Mouse (Mus musculus) erythroblast, embryonic 14.5 days (primary cell): ENCODE measurements around the gene Sf3b2. TPM values are rescaled to one million over a fixed set of nuclear protein-coding genes. Genes with fewer than 3 reads are reported as not detected.

Source experiments
- H3K27me3 ChIP-seq: 2 replicates; pipeline ENCODE4 v1.6.1; 2012; ENCODE audit warnings: inconsistent platforms; ENCODE audit not compliant: control insufficient read depth
- H3K36me3 ChIP-seq: 2 replicates; pipeline ENCODE4 v1.6.1; 2012; ENCODE audit warnings: mild to moderate bottlenecking, inconsistent platforms; ENCODE audit not compliant: control insufficient read depth
- H3K4me1 ChIP-seq: 2 replicates; pipeline ENCODE4 v1.6.1; 2012; ENCODE audit warnings: inconsistent platforms; ENCODE audit not compliant: control insufficient read depth
- H3K4me3 ChIP-seq: replicated peaks from 2 replicates; pipeline ENCODE3; 2012; ENCODE audit warnings: moderate library complexity, mild to moderate bottlenecking, inconsistent platforms
- H3K9me3 ChIP-seq: 2 replicates; pipeline ENCODE4 v1.6.1; 2012; ENCODE audit warnings: low read length, inconsistent platforms, mixed read lengths; ENCODE audit not compliant: control insufficient read depth
- GATA1 ChIP-seq: IDR thresholded peaks from 2 replicates; pipeline ENCODE4 v1.6.1; 2012; ENCODE audit warnings: low read length, inconsistent platforms, mixed read lengths
- TAL1 ChIP-seq: IDR thresholded peaks from 3 replicates; pipeline ENCODE4 v1.6.1; 2012; ENCODE audit warnings: low read length, inconsistent platforms, mixed read lengths
- polyA plus RNA-seq: library from polyadenylated mRNA; stranded (reverse); fragments of >175 nt; gene quantifications from 2 replicates; pipeline ENCODE4 v1.2.3, GENCODE M21; 2012

The Sf3b2 gene
- polyA plus RNA-seq: 23.0 and 27.9 TPM in 2 replicates

DNA sequence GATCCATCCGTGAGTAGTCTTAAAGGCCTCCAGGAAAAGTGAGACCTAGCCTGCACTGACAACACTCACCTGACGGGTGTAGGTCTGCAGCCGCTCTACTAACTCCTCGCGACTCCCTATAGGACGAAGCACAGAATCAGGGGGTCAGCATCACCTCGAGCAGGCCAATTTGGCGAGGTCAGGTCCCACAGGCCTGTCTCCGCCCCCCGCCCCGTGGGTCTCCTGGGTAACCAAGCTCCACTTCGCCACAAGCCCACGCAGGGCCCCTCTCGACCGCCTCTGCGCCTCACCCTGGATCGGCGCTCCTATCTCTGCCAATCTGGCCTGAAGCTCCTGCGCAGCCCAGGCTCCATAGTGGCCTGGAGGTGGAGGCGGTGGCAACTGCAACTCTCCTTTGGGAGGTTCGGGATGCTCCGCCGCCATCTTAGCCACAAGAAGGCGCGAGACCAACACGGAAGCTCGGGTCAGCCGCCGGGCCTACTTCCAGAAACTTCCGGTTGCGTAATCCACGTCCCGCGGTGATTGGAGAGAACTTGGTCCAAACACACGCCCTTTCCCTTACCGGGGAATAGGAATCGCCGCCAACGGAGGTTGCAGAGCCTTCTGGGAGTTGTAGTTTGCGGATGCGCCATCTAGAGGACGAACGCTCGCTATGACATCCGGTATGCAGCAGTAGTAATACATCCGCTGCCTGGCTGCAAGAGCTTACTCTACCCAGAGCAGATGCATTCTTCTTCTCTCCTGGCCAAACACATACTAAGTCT, at the start of gene Sf3b2:
Sf3b2 (minus strand) TSS at position 484 of the 764 bp plus-strand sequence.
- Histone ChIP-seq H3K4me3 (peak within 1 kb of the TSS; percentile 99), H3K9me3 (no peaks in the 10 kb centered on the region), H3K27me3 (peaks cover 31% of the 10 kb centered on the region), H3K4me1 (peaks cover 37% of the 10 kb centered on the region), H3K36me3 (peaks cover 42% of the 10 kb centered on the region)
- no peak for TF ChIP-seq TAL1

DNA sequence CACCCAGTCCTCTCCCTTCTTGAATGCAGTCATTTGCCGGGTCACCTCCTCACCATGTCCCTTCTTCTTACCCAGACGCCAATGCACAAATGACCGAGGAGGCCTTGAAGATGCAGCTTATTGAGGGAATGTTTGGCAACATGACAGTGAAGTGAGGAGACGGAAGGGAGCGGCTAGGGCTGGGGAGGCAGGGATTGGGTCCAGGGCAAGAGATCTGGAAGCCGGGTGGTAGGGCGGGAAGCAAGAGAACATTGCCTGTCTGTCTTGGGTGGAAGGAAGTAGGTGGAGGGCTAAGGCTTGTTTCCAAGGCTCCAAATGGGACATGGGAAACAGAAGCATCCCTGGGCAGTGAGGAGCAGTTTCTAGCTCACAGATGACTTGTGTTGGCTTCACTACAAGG, 46.1 kb upstream of the Sf3b2 start:
- Histone ChIP-seq H3K27me3 (peaks cover 2% of the 10 kb centered on the region; the same call in 1 of the 2 replicates), H3K4me3 (no peak overlapping the region), H3K4me1 (no peaks in the 10 kb centered on the region), H3K9me3 (no peaks in the 10 kb centered on the region), H3K36me3 (no peaks in the 10 kb centered on the region)
- TF ChIP-seq TAL1 (no peak), GATA1 (no peak)

DNA sequence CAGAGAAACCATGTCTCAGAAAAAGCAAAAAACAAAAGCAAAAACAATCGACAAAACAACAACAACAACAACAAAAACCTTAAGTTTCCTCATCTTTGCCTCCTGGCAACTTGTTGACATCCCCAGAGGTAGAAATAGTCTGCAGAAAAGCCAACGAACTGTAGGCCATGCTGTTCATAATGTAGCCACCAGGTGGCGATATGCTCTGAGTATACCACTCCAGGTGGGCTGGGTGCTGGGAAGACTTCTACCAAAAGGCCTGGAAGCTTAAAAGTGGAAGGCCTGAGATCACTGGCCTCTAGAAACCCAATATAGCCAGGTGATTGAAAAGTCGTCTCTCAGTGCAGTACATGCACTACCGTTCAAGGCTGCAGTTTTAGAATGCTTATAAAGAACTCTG, 42.7 kb upstream of the Sf3b2 start:
- no peak overlapping the region for H3K4me3 ChIP-seq
- H3K4me1 ChIP-seq: no peaks in the 10 kb centered on the region
- TF ChIP-seq TAL1 (no peak), GATA1 (no peak)
- H3K27me3 ChIP-seq: peaks cover 2% of the 10 kb centered on the region; the same call in 1 of the 2 replicates
- no peaks in the 10 kb centered on the region for H3K36me3 ChIP-seq
- no peaks in the 10 kb centered on the region for H3K9me3 ChIP-seq

DNA sequence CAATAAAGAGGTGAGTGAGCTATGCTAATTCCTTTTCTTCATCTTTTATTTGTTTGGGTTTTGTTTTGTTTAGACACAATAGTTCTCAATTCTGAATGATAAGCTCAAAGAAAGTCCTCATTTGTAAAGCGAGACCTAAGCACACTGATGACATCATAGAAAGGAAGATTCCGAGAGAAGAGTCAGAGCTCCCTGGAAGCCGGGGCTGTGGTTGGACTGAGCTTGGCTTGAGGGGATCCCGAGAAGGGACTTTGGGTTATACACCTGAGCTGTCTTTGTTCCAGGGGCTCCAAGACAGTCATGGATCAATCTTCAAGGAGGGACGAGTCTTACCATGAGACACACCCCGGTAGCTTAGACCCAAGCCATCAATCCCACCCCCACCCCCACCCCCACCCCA, 40.2 kb upstream of the Sf3b2 start, which contains the start of gene Catsper1:
Catsper1 (plus strand) TSS at position 301 of the 400 bp plus-strand sequence.
- Histone ChIP-seq H3K36me3 (no peaks in the 10 kb centered on the region), H3K27me3 (no peaks in the 10 kb centered on the region), H3K9me3 (no peaks in the 10 kb centered on the region), H3K4me3 (no peak within 1 kb of the TSS), H3K4me1 (no peaks in the 10 kb centered on the region)
- no peak for TF ChIP-seq TAL1
- no peak for TF ChIP-seq GATA1

DNA sequence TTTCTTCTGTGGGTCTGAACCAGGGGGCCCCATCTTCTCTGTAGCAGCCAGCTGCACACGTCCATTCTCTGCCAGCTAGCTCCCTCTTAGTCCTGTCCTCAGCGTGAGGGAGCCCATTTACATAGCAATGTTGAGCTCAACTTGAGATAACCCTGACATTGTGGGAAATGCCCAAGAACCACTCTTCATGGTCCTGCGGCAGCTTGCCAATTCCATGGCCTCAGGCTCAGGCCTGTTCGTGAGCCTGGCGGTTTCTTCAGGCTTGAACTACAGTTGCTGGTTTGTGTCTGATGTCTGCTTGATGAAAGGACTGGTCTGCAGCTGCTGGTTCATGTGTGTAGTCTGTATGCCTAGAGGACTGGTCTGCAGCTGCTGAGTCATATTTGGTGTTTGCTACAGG, 39.5 kb upstream of the Sf3b2 start:
- TF ChIP-seq GATA1 (no peak), TAL1 (no peak)
- H3K36me3 ChIP-seq: no peaks in the 10 kb centered on the region

DNA sequence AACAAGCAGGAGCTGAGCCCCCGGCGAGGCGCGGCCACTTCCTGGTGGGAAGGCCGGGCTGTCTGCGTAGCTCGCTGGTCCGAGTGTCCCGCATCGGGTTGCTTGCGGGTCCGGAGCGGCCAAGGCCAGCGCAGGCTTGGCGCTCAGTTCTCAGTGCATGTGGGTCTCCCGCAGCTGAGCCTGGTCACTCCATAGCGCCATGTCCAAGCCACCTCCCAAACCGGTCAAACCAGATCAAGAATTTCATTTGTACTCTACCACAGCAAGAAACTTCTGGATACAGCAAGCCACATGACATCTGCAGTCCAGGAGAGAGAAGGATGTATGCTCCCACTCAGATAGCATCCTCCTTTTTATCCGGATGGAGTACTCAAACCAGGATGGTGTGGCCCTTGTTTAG, 32.7 kb upstream of the Sf3b2 start:
- H3K4me1 ChIP-seq: no peaks in the 10 kb centered on the region
- TF ChIP-seq GATA1: no peak
- TF ChIP-seq TAL1: no peak

More for the DNA sequence above, 39.5 kb upstream of the Sf3b2 start:
- Histone ChIP-seq H3K9me3 (no peaks in the 10 kb centered on the region), H3K4me3 (no peak overlapping the region), H3K4me1 (no peaks in the 10 kb centered on the region), H3K27me3 (no peaks in the 10 kb centered on the region)

DNA sequence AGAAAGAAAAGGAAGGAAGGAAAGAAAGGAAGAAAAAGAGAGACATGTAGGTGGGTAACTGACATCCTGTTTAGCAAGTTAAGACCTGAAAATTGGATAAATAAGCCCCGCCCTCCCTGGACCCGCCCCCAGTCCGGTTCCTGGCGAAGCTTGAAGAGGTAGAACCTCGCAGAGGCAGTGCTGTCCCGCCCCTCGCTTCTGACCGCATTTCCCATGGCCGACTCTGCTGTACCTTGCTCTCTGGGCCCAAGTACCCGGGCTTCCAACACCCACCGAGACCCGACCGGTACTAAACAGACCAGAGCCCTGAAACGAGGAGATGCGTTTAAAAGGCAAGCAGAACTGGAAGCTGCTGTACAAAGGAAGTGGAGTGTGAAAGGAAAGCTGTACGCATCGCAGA, 28.5 kb upstream of the Sf3b2 start:
- no peaks in the 10 kb centered on the region for H3K4me1 ChIP-seq
- H3K27me3 ChIP-seq: no peaks in the 10 kb centered on the region; the same call in 1 of the 2 replicates
- H3K36me3 ChIP-seq: no peaks in the 10 kb centered on the region
- H3K4me3 ChIP-seq: no peak overlapping the region
- no peak for TF ChIP-seq TAL1
- TF ChIP-seq GATA1: no peak
- H3K9me3 ChIP-seq: peaks cover 4% of the 10 kb centered on the region

More for the DNA sequence above, 32.7 kb upstream of the Sf3b2 start:
- no peaks in the 10 kb centered on the region for H3K9me3 ChIP-seq
- H3K4me3 ChIP-seq: no peak overlapping the region
- no peaks in the 10 kb centered on the region for H3K36me3 ChIP-seq
- H3K27me3 ChIP-seq: no peaks in the 10 kb centered on the region; the same call in 1 of the 2 replicates

DNA sequence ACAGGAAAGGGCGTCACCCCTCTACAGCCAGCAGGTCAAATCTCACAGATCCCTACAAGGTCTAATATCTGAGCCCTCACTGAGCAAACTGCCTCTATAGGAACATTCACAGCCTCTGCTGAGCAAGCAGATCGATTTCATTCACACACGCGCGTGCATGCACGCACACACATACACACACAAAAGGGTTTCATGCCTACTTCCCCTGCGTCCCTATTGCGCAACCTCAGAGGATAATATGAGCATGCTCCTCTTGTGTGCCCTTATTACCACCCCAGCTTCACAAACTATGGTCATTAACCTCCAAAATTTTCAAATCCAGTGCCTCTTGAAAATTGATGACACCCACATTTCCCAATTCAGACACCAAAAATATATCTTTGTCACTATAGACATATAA, 17.9 kb upstream of the Sf3b2 start:
- no peak for TF ChIP-seq TAL1
- TF ChIP-seq GATA1: no peak
- Histone ChIP-seq H3K36me3 (no peaks in the 10 kb centered on the region), H3K4me1 (no peaks in the 10 kb centered on the region), H3K4me3 (no peak overlapping the region), H3K9me3 (peaks cover 15% of the 10 kb centered on the region), H3K27me3 (no peaks in the 10 kb centered on the region)

DNA sequence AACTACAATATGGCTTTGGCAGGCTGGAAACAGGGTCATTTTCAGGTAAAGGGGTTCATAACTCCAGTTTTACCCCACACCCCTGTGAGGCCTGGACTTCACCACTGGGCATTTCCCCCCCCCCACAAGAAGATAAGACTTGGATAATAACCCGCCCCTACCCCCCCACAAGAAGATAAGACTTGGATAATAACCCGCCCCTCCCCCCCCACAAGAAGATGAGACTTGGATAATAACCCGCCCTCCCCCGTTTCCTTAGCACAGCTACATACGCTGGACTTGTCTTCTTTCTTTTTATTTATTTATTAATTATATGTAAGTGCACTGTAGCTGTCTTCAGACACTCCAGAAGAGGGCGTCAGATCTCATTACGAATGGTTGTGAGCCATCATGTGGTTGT, 13.8 kb upstream of the Sf3b2 start:
- H3K4me3 ChIP-seq: no peak overlapping the region
- peaks cover 16% of the 10 kb centered on the region for H3K9me3 ChIP-seq
- H3K36me3 ChIP-seq: no peaks in the 10 kb centered on the region
- H3K27me3 ChIP-seq: peaks cover 16% of the 10 kb centered on the region
- H3K4me1 ChIP-seq: peaks cover 9% of the 10 kb centered on the region
- no peak for TF ChIP-seq TAL1
- TF ChIP-seq GATA1: no peak
